ENCODE assay signal across 9 mouse cellular contexts in the genomic region with DNA sequence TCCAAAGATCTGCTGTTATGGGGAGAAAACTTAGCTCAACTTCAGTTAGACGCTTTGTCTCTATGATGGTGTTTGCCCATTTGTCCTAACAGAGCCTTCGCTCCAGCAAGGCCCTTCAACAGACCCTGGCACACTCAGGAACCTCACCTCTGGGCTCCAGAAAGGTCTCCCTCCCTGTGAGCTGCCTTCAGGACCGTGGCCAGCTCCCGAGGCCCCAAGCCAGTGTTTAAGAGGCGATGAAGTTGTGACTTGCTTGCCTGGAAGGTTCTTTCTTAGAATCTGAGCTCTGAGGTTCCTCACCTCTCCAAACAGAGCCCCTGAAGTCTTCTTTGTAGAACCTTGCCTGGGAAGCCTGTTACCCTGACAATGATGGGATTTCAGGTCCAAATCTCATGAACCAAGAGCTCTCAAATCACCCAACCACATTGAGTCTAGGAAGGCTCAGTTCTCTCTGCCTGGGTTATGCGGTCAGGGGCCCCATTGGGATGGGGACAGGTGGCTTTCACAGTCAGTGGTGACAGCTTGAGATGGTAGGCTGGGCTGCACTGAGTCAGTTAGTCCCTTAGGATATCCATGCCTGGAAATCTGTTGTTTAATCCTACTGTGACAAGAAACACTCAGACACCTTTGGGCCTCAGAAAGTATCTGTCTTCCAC. TPM values are rescaled to one million over a fixed set of nuclear protein-coding genes. Genes with fewer than 3 reads are reported as not detected.
DNase-seq lines count a peak whose midpoint lies in the region; ATAC-seq lines count a peak whose summit lies in the region.
"Had no signal": no experiment of that assay in that cellular context is flagged by ENCODE, and none has a peak within 500 bp of the region (broad histone marks: within the 10 kb centered on the region; RNA-seq: fewer than 3 reads in every experiment).

No protein-coding gene starts in this region.

- H3K36me3 ChIP-seq in embryonic facial prominence, embryonic 11.5 days (replicated peaks; ENCODE audit: control insufficient read depth, insufficient read depth, low read depth, low read length): no peaks in the 10 kb centered on the region
- no peaks in the 10 kb centered on the region for H3K36me3 ChIP-seq in midbrain, embryonic 12.5 days
- H3K36me3 ChIP-seq: heart, embryonic 15.5 days had no signal

- H3K4me2 ChIP-seq in embryonic facial prominence, embryonic 11.5 days (ENCODE audit: low read depth, low read length): no peak overlapping the region
- peak overlapping the region; percentile 77 for H3K4me2 ChIP-seq in midbrain, embryonic 12.5 days (replicated peaks)
- H3K4me2 ChIP-seq: heart, embryonic 15.5 days had no signal

- H3K4me1 ChIP-seq in embryonic facial prominence, embryonic 11.5 days (ENCODE audit: control insufficient read depth, insufficient read depth, low read length): no peaks in the 10 kb centered on the region
- peaks cover 40% of the 10 kb centered on the region for H3K4me1 ChIP-seq in midbrain, embryonic 12.5 days

- ATAC-seq in embryonic facial prominence, embryonic 11.5 days (replicated peaks; ENCODE audit: insufficient number of reproducible peaks, low FRiP score, low TSS enrichment, low read depth): no peak
- ATAC-seq in midbrain, embryonic 12.5 days (ENCODE audit: low FRiP score, low read depth): no peak

- peak; percentile 78 to 80 for DNase-seq in kidney, postnatal 4 days
- DNase-seq in kidney, adult 11 months: no peak
- peak; percentile 41 for DNase-seq in adipocyte (ENCODE audit: low spot score)
- DNase-seq in embryonic facial prominence, embryonic 11.5 days (ENCODE audit: low spot score): peak; percentile 65
- DNase-seq in layer of hippocampus, adult 9-11 months: no peak
- DNase-seq in gastrocnemius, adult 8-10 months (ENCODE audit: low spot score in 2 of 2): no peak
- DNase-seq in kidney, adult 8-10 months: no peak

- H3K27me3 ChIP-seq in embryonic facial prominence, embryonic 11.5 days (ENCODE audit: control insufficient read depth, insufficient read depth, low read length): peaks cover 16% of the 10 kb centered on the region
- H3K27me3 ChIP-seq in midbrain, embryonic 12.5 days: 0 out of 2 replicates have a peak, but pooled peaks cover 18% of the 10 kb centered on the region

- no peak overlapping the region for H3K9ac ChIP-seq in embryonic facial prominence, embryonic 11.5 days (replicated peaks; ENCODE audit: low read length)
- no peak overlapping the region for H3K9ac ChIP-seq in midbrain, embryonic 12.5 days (replicated peaks)
- H3K9ac ChIP-seq: heart, embryonic 15.5 days had no signal

- WGBS in embryonic facial prominence, embryonic 11.5 days: 32% methylated on average over 6 of the region's 6 CpGs
- WGBS in midbrain, embryonic 12.5 days: 43% methylated on average over 6 of the region's 6 CpGs

- no peak overlapping the region for H3K4me3 ChIP-seq in embryonic facial prominence, embryonic 11.5 days (ENCODE audit: low read depth, low read length)
- peak overlapping the region; percentile 71 for H3K4me3 ChIP-seq in midbrain, embryonic 12.5 days
- H3K4me3 ChIP-seq: heart, embryonic 15.5 days had no signal

- H3K9me3 ChIP-seq in embryonic facial prominence, embryonic 11.5 days (replicated peaks; ENCODE audit: control insufficient read depth, low read length): no peaks in the 10 kb centered on the region
- H3K9me3 ChIP-seq in midbrain, embryonic 12.5 days: no peaks in the 10 kb centered on the region
- H3K9me3 ChIP-seq: heart, embryonic 15.5 days had no signal

- no peak overlapping the region for H3K27ac ChIP-seq in embryonic facial prominence, embryonic 11.5 days (replicated peaks; ENCODE audit: low read depth, low read length)
- no peak overlapping the region for H3K27ac ChIP-seq in midbrain, embryonic 12.5 days (replicated peaks)
- H3K27ac ChIP-seq: heart, embryonic 15.5 days had no signal

RNA-seq across cellular contexts. Expression of gene Olfm1, which starts 2.3 kb away (rescaled TPM):
- polyA plus RNA-seq in embryonic facial prominence, embryonic 11.5 days (2014; fragmentation: Nextera tagmentation; extraction: Ambion mirVana): 32.5 and 38.6 TPM in 2 replicates
- polyA plus RNA-seq in midbrain, embryonic 12.5 days (2016; fragmentation: Nextera tagmentation; extraction: Ambion mirVana): 105 and 125 TPM in 2 replicates
- total RNA-seq in gastrocnemius, adult 8-10 months (2022): 1 to 10 TPM; 3.5 to 8.5 (median 5.3) TPM

Comparison
In these comparisons a context has a peak if more than half of its experiments do, and no peak if none do; other contexts are left out.
1. DNase-seq: peak in kidney, postnatal 4 days (2 of 2), adipocyte (single experiment) and embryonic facial prominence, embryonic 11.5 days (single experiment); none in kidney, adult 11 months (single experiment), layer of hippocampus, adult 9-11 months (single experiment), gastrocnemius, adult 8-10 months (0 of 2) and kidney, adult 8-10 months (0 of 2).